Mouse (Mus musculus) testis, postnatal 14 days (tissue): Measurements from ENCODE around the gene Pdcd6ip.
"Not testable (repeated sequence)": the region's sequence is repeated elsewhere in the genome, so short reads cannot be mapped to it uniquely, and the experiment has no call there.

Experiments used
- DNase-seq: peaks from one replicate; pipeline ENCODE4 v3.0.0; 2021; ENCODE audit warnings: low spot score

Gene Pdcd6ip

DNA sequence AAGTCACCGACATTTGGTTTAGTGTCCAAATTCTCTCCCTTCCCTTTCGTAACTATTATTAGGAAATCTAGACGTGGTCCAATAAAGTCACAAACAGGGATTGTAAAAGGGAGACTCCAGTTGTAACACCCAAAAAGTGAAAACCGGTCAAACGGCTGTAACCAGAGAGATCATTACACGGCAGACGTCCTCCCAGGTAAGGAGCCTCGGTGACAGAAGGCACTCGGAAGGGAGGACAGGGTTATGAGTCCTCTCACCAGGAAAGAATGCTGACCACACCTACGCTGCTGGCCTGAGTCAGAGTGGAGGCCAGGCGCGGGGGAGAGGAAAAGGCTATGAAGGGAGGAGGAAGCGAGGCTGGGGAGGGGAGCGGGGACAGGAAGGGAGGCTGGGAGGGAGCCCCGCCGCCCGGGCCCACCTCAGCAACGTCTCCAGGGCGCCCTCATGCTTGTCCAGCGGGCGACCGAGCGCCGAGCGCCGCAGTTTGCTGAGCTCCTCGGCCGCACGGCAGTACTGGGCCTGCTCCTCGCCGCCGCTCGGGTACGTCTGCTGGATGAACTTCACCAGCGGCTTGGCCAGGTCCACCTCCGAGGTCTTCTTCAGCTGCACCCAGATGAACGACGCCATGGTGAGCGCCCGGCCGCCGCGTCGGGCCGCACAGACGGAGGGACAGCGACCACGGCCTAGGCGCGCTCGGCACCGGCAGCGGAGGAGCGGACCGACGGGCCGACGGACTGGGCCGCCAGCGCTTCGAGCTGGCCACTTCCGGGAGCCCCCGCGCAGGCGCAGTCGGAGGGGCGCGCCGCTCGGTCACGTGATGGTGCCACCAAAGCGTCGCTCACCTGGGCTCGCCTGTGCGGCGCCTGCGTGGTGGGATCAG is at the start of gene Pdcd6ip:
Gene Pdcd6ip (minus strand): TSS at position 779 of the 880 bp plus-strand sequence.
- peak; percentile 93 for DNase-seq

DNA sequence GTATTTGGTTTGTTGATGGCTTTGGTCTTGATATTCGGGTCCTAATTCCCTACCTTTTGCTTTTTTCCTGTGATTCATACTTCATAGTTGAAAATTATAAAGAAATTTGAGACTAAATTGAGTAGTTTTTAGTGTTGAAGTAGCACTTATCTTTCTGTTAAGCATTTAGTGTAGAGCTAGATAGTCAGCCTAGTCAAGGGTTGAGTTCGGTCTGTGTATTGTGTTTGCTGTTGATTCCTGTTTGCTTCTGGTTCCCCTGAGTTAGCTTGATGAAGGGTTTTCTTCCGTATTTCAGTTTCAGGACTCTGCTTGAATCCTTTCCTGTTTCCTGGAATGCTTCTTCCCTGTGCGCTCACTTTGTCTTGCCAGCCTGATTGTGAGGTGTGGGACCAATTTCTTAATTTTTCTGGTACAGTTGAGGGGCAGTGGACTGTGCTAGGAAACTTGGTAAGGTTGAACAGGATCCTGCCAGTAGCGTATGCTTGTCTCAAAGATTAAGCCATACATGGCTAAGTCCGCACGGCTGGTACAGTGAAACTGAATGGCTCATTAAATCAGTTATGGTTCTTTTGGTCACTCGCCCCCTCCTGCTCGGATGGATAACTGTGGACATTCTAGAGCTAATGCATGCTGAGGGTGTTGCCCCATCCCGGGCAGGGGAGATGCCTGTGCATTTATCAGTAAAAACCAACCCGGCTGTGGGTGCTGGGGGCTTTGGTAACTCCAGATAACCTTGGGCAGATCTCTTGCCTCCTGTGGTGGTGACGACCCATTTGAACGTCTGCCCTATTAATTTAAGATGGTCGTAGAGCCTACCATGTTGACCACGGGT is 48.0 kb upstream of the Pdcd6ip start:
- no peak for DNase-seq

DNA sequence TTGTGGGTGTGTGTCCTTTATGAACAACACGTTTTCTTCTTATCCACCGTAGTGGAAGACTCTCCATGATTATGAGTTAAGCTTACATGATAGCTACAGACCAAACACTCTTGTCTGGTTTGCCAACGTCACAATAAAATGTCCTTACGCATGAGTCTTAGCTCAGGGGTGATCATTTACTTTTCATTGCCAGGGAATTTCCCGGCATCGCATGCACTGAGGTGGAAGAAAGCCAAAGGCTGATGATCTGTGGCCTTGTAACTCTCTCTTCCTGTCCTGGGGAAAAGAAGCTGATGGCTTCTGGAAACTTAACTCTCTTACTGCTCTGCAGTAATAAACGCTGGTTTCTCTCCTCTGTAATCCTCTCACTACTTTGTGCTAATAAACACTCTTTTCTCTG is 41.3 kb upstream of the Pdcd6ip start:
- no peak for DNase-seq

DNA sequence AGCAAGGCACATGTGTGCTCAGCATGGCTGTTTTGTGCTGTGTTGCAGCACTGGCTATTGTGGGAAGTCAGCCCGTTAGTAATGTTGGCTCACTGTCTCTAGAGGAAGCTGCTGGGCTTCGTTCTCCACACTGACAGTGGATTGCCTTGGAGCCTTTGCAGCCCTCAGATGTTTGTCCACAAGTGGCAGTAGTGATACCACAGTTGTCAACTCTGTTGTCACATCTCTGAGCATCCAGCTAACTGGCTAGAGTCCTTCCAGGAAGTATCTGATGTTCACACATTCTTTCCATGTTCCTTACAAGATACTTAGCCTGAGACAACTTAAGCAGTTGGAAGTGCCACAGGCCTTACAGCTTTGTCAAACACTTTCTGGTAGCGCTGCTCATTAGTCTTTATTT is 35.2 kb upstream of the Pdcd6ip start:
- DNase-seq = no peak

GRCm38 (mm10) chr9:113742361-113742794 is 34.3 kb upstream of the Pdcd6ip start:
- DNase-seq = no peak

DNA sequence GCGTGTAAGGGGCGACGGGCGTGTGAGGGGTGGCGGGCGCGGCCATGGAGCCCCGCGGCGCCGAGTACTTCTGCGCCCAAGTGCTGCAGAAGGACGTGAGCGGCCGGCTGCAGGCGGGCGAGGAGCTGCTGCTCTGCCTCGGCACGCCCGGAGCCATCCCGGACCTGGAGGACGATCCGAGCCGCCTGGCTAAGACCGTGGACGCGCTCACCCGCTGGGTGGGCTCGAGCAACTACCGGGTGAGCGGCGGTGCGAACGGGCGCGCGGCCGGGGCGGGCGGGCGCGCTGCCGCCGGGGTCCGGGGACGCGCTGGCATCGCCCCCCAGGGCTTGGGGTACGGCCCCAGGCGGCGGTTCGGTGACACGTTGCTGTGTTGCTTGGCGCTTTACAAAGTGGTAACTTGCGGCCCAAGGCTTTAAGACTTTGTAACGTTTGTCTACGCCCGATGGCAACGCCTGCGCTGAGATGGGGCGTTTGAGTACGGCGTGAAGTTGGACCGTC is 33.6 kb upstream of the Pdcd6ip start:
- DNase-seq = peak; percentile 71

- DNase-seq = peak; percentile 83
Observed at GRCm38 (mm10) chr9:113741108-113741636, 33.1 kb upstream of the Pdcd6ip start, which contains the start of gene Clasp2. Clasp2 (plus strand) TSS chr9:113741473.

- peak; percentile 44 for DNase-seq
Observed at GRCm38 (mm10) chr9:113738941-113739340, 30.9 kb upstream of the Pdcd6ip start.

DNA sequence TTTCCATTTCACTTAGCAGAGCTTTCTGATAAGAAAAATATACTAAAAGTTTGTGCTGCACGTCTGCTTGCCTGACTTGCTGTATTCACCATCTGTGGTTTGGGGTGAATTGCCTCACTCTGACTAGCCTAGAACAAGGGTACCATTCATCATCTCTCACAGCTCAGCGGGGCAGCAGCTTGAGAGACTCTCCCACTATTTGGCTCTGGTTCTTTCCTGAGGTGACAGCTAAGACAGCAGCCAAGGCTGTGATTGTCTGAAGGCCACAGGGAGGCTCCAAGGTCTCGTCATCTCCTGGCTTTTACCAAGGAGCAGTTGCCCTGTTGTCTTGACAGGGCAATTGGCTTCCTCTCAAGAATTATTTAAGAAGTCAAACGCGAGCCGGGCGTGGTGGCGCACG is 30.0 kb upstream of the Pdcd6ip start:
- peak; percentile 78 for DNase-seq

- no peak for DNase-seq
Observed at GRCm38 (mm10) chr9:113735920-113736319, 27.9 kb upstream of the Pdcd6ip start.

- no peak for DNase-seq
Observed at GRCm38 (mm10) chr9:113731540-113731939, 23.5 kb upstream of the Pdcd6ip start.

DNA sequence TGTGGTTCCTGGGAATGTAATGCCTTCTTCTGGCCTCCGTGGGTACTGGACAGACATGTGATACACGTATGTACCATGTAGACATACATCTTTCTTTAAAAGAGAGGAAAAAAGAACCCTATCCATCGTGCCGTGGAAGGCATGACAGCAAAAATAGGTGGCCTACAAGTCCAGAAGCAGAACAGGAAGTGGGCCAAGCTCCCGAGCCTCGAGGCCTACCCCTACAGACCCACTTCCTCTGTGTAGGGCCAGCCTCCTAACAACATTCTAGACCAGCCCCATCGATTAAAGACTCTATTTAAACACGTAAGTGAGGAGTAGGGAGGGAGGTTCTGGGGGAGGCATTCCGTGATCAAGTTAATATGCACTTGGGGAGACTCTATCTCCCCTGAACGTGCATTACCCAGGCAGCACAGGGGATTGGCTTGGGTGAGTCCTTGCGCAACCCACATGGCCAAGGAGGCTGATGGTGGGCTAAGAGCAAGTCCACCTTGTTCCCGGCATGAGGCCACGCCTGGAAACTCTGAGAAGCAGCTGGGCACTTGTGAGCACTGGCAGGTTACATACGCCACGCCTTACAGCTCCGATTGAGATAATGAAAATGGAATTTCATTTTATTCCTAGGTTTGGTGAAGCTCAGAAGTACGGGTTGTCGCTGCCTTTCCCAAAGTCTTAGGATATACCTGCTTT is 19.1 kb upstream of the Pdcd6ip start:
- no peak for DNase-seq

GRCm38 (mm10) chr9:113726131-113726530 is 18.1 kb upstream of the Pdcd6ip start:
- DNase-seq = no peak

DNA sequence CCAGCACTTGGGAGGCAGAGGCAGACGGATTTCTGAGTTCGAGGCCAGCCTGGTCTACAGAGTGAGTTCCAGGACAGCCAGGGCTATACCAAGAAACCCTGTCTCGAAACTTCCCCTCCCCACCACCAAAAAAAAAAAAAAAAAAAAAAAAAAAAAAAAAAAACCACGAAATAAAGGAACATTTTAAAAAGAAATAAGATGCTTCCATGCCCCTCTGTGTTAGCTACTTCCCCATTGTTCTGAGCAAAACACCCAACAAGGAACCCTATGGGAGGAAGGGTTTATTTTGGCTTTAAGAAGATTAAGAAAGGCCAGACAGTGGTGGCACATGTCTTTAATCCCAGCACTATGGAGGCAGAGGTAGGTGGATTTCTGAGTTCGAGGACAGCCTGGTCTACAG is 17.6 kb upstream of the Pdcd6ip start:
- DNase-seq = not testable (repeated sequence)

GRCm38 (mm10) chr9:113724646-113725045 is 16.6 kb upstream of the Pdcd6ip start:
- DNase-seq = no peak

GRCm38 (mm10) chr9:113719063-113719462 is 11.0 kb upstream of the Pdcd6ip start:
- DNase-seq = peak; percentile 39

DNA sequence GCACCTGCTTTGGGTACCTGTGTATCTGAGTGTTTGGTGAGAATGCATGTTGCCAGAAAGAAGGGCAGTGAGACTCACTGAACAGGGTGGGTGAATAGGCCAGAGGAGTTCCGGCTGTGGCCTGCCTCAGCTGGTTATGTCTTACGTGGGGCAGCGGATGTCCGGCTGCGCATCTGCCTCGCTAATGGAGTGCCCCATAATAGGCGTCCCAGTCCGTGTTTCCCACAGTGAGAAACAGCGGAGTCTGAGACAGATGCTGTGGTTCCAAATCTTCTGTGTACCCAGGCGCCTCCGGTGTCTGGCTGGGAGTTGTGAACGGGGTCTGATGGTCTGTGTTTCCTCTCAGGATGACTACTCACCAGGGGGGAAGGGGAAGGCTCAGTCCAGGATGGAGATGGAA is 2.8 kb upstream of the Pdcd6ip start:
- DNase-seq = no peak

- no peak for DNase-seq
Observed at GRCm38 (mm10) chr9:113708361-113709280, 562 bp upstream of the Pdcd6ip start.

DNA sequence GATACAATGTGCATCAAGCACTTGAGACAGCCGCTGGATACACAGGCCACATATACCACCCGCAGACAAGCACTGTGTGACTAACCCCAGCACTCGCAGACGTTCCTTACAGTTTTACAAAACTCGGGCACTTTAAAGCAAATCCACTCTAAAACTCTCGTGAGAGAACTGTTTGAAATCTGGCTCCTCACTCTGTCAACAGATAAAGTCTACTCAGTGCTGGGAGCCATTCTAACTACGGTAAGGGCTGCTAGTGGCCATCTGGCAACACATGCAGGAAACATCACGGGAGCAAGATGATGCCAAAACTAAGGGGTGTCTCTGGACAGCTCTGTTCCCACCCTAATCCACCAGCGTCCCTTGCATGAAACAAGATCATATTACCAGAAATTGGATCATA is 1.2 kb downstream of the Pdcd6ip start:
- no peak for DNase-seq

- DNase-seq = no peak
Observed at GRCm38 (mm10) chr9:113706108-113706507, 2.0 kb downstream of the Pdcd6ip start.
